Mouse (Mus musculus) hindbrain, embryonic 14.5 days (tissue): Measurements from ENCODE around the gene Slc17a5. TPM values are rescaled to one million over a fixed set of nuclear protein-coding genes. Genes with fewer than 3 reads are reported as not detected.
"Not testable (repeated sequence)": the region's sequence is repeated elsewhere in the genome, so short reads cannot be mapped to it uniquely, and the experiment has no call there.

ENCODE experiments used
- ATAC-seq: fragments of 200-750 bp; cut with Nextera tagmentation; 2 replicates; pipeline ENCODE4 v1.8.0; 2017; ENCODE audit warnings: moderate number of reproducible peaks, mild to moderate bottlenecking, moderate TSS enrichment, moderate library complexity; ENCODE audit not compliant: low FRiP score
- DNase-seq: peaks from one replicate; pipeline ENCODE4 v3.0.0-alpha.2; 2015; ENCODE audit warnings: low spot score
- H3K27ac ChIP-seq: fragments of 300-500 bp; sonication (generic); 2 replicates; pipeline ENCODE4 v1.5.1; 2014; ENCODE audit warnings: mild to moderate bottlenecking, moderate library complexity
- H3K27me3 ChIP-seq: fragments of 300-500 bp; sonication (generic); 2 replicates; pipeline ENCODE4 v1.6.1; 2014; ENCODE audit warnings: mild to moderate bottlenecking, low read length, mixed read lengths; ENCODE audit not compliant: control insufficient read depth, insufficient read depth
- H3K36me3 ChIP-seq: fragments of 300-500 bp; sonication (generic); replicated peaks from 2 replicates; pipeline ENCODE4 v1.6.1; 2014; ENCODE audit not compliant: control insufficient read depth, insufficient read depth
- H3K4me1 ChIP-seq: fragments of 300-500 bp; sonication (generic); replicated peaks from 2 replicates; pipeline ENCODE4 v1.6.1; 2014; ENCODE audit warnings: antibody characterized with exemption, low read length, mixed read lengths; ENCODE audit not compliant: control insufficient read depth, insufficient read depth
- H3K4me2 ChIP-seq: fragments of 300-500 bp; sonication (generic); replicated peaks from 2 replicates; pipeline ENCODE4 v1.6.1; 2014; ENCODE audit warnings: mild to moderate bottlenecking, moderate library complexity
- H3K4me3 ChIP-seq: fragments of 300-500 bp; sonication (generic); replicated peaks from 2 replicates; pipeline ENCODE4 v1.5.1; 2014; ENCODE audit warnings: mild to moderate bottlenecking, low read length
- H3K9ac ChIP-seq: fragments of 300-500 bp; sonication (generic); 2 replicates; pipeline ENCODE4 v1.6.1; 2014
- H3K9me3 ChIP-seq: fragments of 300-500 bp; sonication (generic); 2 replicates; pipeline ENCODE4 v1.6.1; 2016; ENCODE audit warnings: low read length; ENCODE audit not compliant: control insufficient read depth
- WGBS: fragments of 180-500 bp; shearing (Covaris S2); extraction: QIAGEN DNeasy Blood & Tissue Kit; methylation state at CpG from one replicate; pipeline ENCODE4 v1.1.7; 2014; 5-methylcytosine and 5-hydroxymethylcytosine counted together
- polyA plus RNA-seq: library from polyadenylated mRNA; unstranded; fragments of >200 nt; fragmentation: Nextera tagmentation; extraction: Ambion mirVana; gene quantifications from 2 replicates; pipeline ENCODE4 v1.2.1, GENCODE M21; 2014

The Slc17a5 gene
- polyA plus RNA-seq, 1 experiment from 2014 or later, result 16.7 TPM

GRCm38 (mm10) chr9:78501284-78501683, 86.6 kb downstream of the Slc17a5 start:
- no peak for DNase-seq
- 58% methylated on average over 4 of the region's 4 CpGs for WGBS
- H3K36me3 ChIP-seq, result no peaks in the 10 kb centered on the region
- no peak for ATAC-seq
- no peaks in the 10 kb centered on the region for H3K9me3 ChIP-seq
- no peak overlapping the region for H3K4me2 ChIP-seq
- no peak overlapping the region for H3K9ac ChIP-seq
- H3K4me3 ChIP-seq, result no peak overlapping the region
- no peaks in the 10 kb centered on the region for H3K27me3 ChIP-seq
- H3K27ac ChIP-seq, result no peak overlapping the region
- peaks cover 25% of the 10 kb centered on the region for H3K4me1 ChIP-seq

- no peaks in the 10 kb centered on the region for H3K36me3 ChIP-seq
- peaks cover 25% of the 10 kb centered on the region for H3K4me1 ChIP-seq
- no peak overlapping the region for H3K4me3 ChIP-seq
- no peak overlapping the region for H3K27ac ChIP-seq
- ATAC-seq (no peak), DNase-seq (no peak)
- no peak overlapping the region for H3K9ac ChIP-seq
- no peaks in the 10 kb centered on the region for H3K27me3 ChIP-seq
- no peak overlapping the region for H3K4me2 ChIP-seq
- no peaks in the 10 kb centered on the region for H3K9me3 ChIP-seq
- 76% methylated on average over 3 of the region's 3 CpGs for WGBS
Observed at GRCm38 (mm10) chr9:78500386-78500785, 87.5 kb downstream of the Slc17a5 start.

- Histone ChIP-seq H3K27me3 (no peaks in the 10 kb centered on the region), H3K4me3 (no peak overlapping the region), H3K36me3 (no peaks in the 10 kb centered on the region), H3K4me1 (0 out of 2 replicates have a peak, but pooled peaks cover 3% of the 10 kb centered on the region), H3K9ac (no peak overlapping the region), H3K4me2 (no peak overlapping the region), H3K27ac (no peak overlapping the region), H3K9me3 (no peaks in the 10 kb centered on the region)
- WGBS, result 90% methylated on average over 7 of the region's 7 CpGs
- ATAC-seq, result no peak
- DNase-seq, result no peak
Observed at GRCm38 (mm10) chr9:78493171-78493570, 94.7 kb downstream of the Slc17a5 start.

- 89% methylated on average over 3 of the region's 3 CpGs for WGBS
- no peak for ATAC-seq
Observed at GRCm38 (mm10) chr9:78492254-78492653, 95.6 kb downstream of the Slc17a5 start.

GRCm38 (mm10) chr9:78491169-78491568, 96.7 kb downstream of the Slc17a5 start:
- DNase-seq (no peak), ATAC-seq (no peak)
- H3K4me2 ChIP-seq, result no peak overlapping the region
- no peak overlapping the region for H3K4me3 ChIP-seq
- H3K27ac ChIP-seq, result no peak overlapping the region
- H3K4me1 ChIP-seq, result 0 out of 2 replicates have a peak, but pooled peaks cover 3% of the 10 kb centered on the region
- no peaks in the 10 kb centered on the region for H3K27me3 ChIP-seq
- no peak overlapping the region for H3K9ac ChIP-seq
- no peaks in the 10 kb centered on the region for H3K36me3 ChIP-seq
- H3K9me3 ChIP-seq, result no peaks in the 10 kb centered on the region
- WGBS, result 82% methylated on average over 3 of the region's 3 CpGs

More at GRCm38 (mm10) chr9:78492254-78492653, 95.6 kb downstream of the Slc17a5 start:
- H3K27me3 ChIP-seq, result no peaks in the 10 kb centered on the region
- no peak for DNase-seq
- no peak overlapping the region for H3K4me3 ChIP-seq
- H3K27ac ChIP-seq, result no peak overlapping the region
- no peak overlapping the region for H3K9ac ChIP-seq
- H3K36me3 ChIP-seq, result no peaks in the 10 kb centered on the region
- H3K4me2 ChIP-seq, result no peak overlapping the region
- H3K9me3 ChIP-seq, result no peaks in the 10 kb centered on the region
- 0 out of 2 replicates have a peak, but pooled peaks cover 3% of the 10 kb centered on the region for H3K4me1 ChIP-seq

GRCm38 (mm10) chr9:78488890-78489420, 98.9 kb downstream of the Slc17a5 start, which contains the start of gene Eef1a1:
Gene Eef1a1 (minus strand): TSS chr9:78489151.
- peak within 1 kb of the TSS; percentile 69 for H3K4me2 ChIP-seq
- 0 out of 2 replicates have a peak, but pooled peaks cover 3% of the 10 kb centered on the region for H3K4me1 ChIP-seq
- peak within 1 kb of the TSS; percentile 36 for H3K4me3 ChIP-seq
- H3K27me3 ChIP-seq, result no peaks in the 10 kb centered on the region
- no peaks in the 10 kb centered on the region for H3K9me3 ChIP-seq
- under 1% methylated on average over 18 of the region's 20 CpGs for WGBS
- no peaks in the 10 kb centered on the region for H3K36me3 ChIP-seq
- H3K9ac ChIP-seq, result peak within 1 kb of the TSS; percentile 65
- peak; percentile 66 for ATAC-seq
- H3K27ac ChIP-seq, result peak within 1 kb of the TSS; percentile 53; the same call in 1 of the 2 replicates
- DNase-seq, result peak; percentile 40

GRCm38 (mm10) chr9:78488021-78488420, 99.8 kb downstream of the Slc17a5 start:
- not testable (repeated sequence) for H3K9me3 ChIP-seq, H3K36me3 ChIP-seq, H3K4me1 ChIP-seq, H3K4me3 ChIP-seq, H3K4me2 ChIP-seq, H3K9ac ChIP-seq, ATAC-seq, DNase-seq, H3K27me3 ChIP-seq, H3K27ac ChIP-seq
- WGBS, result 97% methylated on average over 5 of the region's 5 CpGs

Other genes starting within 250 kb of the Slc17a5 start
- not detected in 2 replicates for gene Gsta2, start 232.3 kb downstream of the Slc17a5 start, polyA plus RNA-seq
- 4.5 and 6.0 TPM in 2 replicates for gene Dppa5a, start 219.9 kb downstream of the Slc17a5 start, polyA plus RNA-seq
- 5.0 and 6.5 TPM in 2 replicates for gene Ooep, start 209.3 kb downstream of the Slc17a5 start, polyA plus RNA-seq
- 0.40 and 0.75 TPM in 2 replicates for gene Ddx43, start 192.3 kb downstream of the Slc17a5 start, polyA plus RNA-seq
- gene Cgas, start 144.8 kb downstream of the Slc17a5 start, polyA plus RNA-seq, result 0.63 and 0.84 TPM in 2 replicates
- gene Mto1, start 139.8 kb downstream of the Slc17a5 start, polyA plus RNA-seq, result 27.5 and 28.5 TPM in 2 replicates
- gene Gm17324, start 139.3 kb downstream of the Slc17a5 start, polyA plus RNA-seq, result 1.4 and 2.0 TPM in 2 replicates
- gene Eef1a1, start 98.9 kb downstream of the Slc17a5 start, polyA plus RNA-seq, result 3,726 and 3,749 TPM in 2 replicates
- 2.1 and 2.2 TPM in 2 replicates for gene Cd109, start 27.5 kb upstream of the Slc17a5 start, polyA plus RNA-seq